Mouse (Mus musculus): Measurements from ENCODE around the gene Pdzd9. TPM values are rescaled to one million over a fixed set of nuclear protein-coding genes. Genes with fewer than 3 reads are reported as not detected.
A peak's percentile ranks its signal among the peaks of the same experiment; 100 is the strongest.

Pdzd9 gene
- total RNA-seq (2021): not detected
- long read RNA-seq, experiment 1: 0 reads
- long read RNA-seq, experiment 2: 0 reads

DNA sequence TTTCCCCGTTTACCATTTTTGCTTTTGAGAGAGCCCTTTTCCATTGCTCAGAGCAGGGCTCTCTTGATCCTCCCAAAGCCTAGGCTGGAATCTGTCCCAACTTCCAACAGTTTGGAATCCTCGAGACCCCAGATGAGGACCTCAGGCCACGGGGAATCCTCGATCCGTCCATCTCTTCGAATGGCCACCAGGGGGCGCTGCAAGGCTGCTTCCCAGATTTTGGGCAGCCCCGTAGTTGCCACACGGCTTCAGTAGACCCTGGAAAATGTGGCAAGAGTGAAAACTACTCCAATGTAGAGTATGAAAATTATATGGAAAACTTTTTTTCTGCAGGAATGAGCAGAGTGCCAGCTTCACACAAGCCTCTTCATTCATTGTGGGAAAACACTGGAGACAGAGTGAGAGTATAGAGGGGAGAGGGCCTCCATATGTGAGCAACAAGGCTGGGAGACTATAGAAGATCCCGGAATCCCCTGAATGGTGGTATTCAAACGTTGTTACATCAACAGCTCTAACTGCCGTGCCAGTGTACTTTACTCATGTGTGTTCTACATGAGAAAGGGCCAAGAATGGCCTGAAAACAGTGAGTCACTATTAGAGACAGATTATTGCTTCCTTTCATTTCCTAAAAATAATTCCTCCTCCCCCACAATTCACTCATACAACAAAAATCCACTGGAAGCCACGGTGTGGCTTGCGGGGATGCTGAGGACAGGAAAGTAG, at the start of gene Pdzd9:
Gene Pdzd9, minus strand, starts transcription at position 191 of the 723 bp plus-strand sequence.
- peak; percentile 60 to 89 for DNase-seq

DNA sequence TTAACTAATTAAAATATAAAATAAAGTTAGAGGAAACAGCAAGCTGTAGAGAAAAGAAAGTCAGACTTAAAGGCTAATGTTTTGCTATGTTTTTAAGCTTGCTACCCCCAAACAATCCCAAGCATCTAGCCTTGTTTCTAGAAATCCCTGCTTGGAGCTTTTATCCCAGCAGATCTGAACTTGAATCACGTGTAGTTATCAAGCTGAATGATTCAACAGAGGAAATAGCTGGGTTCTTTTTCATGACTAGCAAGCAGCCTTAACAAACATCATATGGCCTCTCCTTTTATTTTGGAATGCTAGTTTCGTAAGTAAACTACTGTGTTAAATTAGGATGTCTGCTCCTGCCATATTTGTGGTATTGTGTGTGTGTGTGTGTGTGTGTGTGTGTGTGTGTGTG, 47.1 kb upstream of the Pdzd9 start:
- DNase-seq: no peak

DNA sequence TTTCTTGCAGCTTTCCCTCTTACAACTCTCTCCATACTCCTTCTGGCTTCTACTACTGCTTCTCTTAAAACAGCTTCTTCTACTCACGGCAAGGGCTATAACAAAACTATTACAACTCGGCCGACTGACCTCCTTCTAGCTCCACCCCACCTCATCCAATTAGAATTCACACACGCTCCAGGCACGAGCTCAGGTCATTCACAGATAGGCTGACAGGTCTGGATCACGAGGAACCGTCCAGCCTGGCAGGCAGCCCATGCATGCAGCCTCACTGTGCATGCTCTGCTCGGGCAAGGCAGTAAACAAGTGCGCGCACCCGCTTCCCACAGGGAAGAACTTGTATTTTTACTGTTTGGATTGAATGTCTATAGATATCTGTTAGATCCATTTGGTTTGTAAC, 43.8 kb upstream of the Pdzd9 start:
- peak; percentile 66 to 68 for DNase-seq

DNA sequence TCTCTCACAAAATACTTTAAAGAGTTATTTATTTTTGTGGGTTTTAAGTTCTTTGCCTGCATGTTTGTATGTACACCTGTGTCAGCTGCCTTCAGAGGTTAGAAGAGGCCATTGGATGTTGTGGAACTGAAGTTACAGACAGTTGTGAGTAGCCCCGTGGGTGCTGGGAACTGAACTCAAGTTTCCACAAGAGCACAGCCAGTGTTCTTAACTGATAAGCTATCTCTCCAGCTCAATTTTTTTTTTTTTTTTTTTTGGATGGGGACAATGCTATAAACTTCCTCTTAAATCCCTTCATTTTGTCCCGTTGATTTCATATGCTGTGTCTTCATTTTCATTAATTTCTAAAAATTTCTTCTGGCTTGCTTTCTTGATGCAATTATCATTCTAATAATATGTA, 43.1 kb upstream of the Pdzd9 start:
- DNase-seq: no peak

DNA sequence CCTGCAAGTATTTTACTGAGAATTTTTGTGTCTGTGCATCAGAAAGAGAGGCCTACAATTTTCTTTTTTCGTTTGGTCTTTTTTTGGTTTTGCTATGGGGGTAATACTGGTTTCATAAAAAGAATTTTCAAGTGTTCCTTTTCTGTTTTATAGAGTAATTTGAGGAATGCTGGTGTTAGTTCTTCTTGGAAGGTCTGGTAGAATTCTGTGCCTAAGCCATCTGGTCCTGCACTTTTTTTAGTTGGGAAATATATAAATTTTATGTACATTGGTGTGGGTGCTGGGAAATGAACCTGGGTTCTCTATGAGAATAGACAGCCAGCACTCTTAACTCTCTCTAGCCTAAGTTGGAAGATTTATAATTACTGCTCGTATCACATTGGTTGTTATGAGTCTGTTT, 41.9 kb upstream of the Pdzd9 start:
- no peak for DNase-seq

DNA sequence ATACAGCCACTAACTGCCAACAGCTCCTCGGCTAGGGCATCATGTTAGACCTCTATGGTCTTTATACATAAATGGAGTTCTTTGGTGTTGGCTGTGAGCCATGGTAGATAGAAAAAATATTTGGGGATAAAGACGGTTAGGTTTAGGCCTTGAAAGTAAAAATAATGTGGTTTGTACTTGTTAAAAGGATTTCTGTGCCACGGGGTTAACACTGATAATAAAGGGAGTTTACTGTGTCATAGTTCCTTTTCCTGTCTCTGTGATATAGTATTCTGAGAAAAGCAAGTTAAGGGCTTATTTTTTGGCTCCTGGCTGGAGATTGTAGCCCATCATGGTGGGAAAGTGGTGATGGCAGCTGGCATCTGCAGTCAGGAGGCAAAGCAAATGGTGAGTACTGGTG, 33.7 kb upstream of the Pdzd9 start:
- no peak for DNase-seq

DNA sequence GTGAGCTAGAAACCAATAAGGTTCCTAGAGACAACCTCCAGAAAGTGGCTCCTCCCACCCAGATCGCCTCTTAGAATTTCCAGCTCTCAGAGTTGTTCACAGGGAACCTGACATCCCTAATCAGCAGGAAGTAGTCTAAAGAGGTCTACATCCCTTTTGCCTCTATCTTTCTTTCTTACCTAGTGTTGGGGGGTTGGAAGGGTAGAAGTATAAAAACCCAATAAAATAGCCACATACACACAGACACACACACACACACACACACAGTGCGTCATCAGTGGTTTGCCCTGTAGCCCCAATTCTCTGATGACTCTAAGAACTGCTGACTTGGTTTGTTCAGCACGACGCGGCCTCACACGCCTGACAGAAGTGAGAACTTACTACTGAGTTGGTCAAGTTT, 29.4 kb upstream of the Pdzd9 start:
- DNase-seq: no peak

DNA sequence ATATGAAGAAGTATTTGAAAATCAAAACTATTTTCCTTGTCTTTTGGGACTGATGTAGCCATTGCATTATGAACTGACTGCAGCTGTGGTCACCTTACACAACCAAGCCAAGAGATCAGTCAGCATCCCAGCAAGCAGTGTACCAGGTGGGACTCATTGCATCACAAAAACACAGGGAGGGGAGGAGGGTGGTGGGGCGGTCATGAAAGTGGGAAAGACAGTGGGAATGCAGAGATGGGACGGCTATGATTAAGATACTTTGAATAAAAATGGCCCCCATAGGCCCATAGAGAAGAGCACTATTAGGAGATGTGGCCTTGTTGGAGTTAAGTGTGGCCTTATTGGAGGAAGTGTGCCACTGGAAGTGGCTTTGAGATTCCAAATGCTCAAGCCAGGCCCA, 26.2 kb upstream of the Pdzd9 start:
- no peak for DNase-seq

DNA sequence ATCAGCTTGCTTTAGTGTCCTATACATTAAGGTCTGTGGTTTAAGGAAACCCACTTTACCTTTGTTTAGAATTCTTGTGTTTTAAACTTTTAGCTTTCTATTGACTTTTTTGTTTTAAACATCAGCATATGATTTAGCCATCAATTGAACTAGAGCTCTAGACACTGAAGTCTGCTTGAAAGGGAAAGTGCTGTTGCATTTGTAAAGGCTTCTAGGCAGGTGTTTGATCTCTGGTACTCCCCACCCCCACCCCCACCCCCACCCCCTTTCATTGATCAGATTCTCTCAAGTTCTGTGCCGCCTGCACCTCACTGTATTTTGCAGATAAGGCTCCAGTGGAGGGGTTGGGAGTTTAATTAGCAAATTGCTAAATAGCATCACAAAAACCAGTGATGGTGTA, 25.5 kb upstream of the Pdzd9 start:
- no peak for DNase-seq

DNA sequence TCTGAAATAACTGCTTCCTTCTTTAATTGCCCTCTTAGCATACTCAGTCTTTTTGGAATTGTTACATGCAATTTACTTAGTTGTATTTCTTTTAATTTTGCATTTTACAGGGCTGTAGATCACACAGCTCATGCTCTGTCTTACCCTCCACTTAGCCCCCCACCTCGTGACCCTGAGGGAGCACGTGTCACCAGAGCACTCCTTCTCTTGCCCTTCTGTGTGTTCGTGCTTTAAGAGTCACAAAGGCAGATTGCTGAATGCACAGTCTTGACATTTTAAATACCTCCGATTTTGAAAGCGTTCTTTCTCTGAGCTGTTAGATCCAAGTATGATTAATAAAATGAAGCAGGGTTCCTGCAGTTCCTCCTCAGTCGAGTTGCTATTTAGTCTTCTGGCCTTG, 25.1 kb upstream of the Pdzd9 start:
- no peak for DNase-seq

DNA sequence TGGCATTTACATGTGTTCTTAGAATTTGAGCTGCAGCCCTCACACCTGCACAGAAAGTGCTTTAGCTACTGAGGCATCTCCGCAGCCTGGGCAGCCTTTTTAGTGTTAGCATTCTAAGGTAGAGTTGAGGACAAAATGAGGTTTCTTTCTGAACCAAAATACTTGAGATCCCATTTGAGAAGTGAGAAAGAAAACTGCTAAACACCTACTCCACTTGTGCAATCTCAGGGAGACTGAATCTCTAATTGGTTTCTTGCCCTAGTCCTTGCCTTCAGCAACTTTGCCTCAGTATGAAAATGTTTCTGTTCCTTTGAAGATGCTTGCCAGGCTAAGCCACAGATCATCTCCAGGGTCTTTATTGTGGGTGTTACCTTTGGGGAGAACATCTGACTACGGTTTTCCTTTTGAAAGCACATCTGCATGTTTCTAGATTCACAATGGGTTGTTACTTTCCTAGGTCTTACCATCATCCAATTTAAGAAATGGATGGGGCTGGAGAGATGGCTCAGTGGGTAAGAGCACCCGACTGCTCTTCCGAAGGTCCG, 23.8 kb upstream of the Pdzd9 start:
- DNase-seq: no peak

DNA sequence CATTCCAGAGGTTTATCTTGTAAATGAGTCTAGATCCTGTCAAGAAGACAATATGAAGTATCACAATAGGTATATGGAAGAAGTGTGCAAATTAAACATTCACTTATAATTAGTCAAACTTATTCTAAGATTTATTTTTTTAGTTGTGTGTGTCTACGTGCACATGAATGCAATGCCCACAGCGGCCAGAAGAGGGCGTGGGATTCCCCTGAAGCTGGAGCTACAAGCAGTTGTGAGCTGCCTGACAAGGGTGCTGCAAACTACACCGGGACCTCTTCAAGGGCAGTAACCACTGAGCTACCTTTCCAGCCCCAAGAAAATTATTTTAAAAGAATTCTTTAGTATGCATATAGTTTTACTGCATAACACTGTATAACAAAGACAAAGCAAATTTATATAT, 20.5 kb upstream of the Pdzd9 start:
- no peak for DNase-seq

DNA sequence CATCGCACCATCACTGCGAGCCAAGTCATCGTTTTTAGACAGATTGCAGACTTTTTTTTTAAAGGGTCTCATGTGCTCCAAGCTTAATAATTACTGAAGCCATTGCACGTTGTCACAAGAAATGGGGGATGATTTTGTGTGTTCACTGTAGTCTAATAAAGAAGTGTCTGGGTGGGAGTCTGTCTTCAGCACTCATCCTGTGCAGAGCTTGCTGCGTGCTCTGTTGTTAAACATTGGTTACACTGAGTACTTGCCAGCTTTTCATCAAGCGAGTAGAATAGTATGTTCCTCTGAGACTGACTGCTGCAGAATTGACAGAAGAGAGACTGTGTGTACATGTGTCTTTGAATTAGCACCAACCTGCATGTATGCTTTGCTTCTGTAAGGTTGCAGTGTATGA, 15.1 kb upstream of the Pdzd9 start:
- no peak for DNase-seq

DNA sequence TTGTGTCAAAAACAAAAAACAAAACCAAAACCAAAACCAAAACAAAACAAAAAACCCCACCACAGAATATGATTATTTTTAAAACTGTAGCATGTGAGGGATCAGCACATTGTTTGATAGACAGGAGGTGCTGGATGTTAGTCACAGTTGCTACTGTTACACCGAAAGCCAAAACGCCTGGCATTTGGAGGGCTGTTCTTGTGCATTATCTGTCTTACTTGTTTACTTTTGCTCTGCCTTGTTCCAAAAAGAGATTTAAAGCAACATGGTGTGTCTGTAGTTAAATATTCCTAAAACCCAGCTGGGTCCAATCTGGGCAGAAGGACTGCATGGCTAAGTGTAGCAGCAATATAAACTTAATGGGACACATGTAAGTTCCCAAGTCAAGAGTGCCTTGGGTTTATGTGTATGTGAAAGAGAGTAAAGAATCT, 14.6 kb upstream of the Pdzd9 start:
- DNase-seq: no peak

DNA sequence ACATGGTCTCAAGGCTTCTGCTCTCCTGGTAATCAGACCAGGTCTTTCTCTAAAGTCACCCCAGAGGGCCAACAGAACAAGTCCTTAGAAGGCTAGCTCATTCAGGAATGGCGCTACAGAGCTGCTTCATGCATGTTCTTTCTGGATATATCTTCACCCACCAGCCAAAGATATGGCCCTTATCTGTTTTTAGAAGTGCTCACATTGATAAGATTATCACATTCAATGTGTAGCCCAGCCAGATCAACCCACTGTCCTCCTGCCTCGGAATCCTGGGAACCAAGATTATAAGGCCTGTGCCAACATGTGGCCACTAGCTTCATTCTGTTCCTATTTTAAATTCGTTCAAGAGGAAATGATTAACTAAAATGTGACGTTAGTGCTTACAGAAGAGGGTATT, 11.9 kb upstream of the Pdzd9 start:
- no peak for DNase-seq

DNA sequence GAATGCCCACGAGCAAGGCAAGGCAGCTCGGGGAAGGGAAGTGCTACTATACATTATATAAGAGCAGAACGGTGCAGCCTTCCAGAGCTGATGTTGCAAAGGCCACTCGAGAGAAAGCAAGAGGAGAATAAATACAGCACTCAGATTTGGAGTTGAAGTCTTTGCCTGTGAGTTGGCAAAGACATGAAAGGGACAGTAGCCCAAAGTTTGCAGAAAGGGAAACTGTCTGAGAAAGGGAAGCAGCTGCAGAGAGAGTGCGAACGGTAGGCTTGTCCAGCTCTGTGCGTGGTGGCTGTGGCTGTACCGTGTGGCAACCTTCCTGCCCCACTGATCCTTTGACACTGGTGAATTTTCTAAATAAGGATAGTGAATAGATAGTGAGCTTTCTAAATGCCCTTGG, 8.9 kb upstream of the Pdzd9 start:
- DNase-seq: peak in 1 of 2 experiments; percentile 30

DNA sequence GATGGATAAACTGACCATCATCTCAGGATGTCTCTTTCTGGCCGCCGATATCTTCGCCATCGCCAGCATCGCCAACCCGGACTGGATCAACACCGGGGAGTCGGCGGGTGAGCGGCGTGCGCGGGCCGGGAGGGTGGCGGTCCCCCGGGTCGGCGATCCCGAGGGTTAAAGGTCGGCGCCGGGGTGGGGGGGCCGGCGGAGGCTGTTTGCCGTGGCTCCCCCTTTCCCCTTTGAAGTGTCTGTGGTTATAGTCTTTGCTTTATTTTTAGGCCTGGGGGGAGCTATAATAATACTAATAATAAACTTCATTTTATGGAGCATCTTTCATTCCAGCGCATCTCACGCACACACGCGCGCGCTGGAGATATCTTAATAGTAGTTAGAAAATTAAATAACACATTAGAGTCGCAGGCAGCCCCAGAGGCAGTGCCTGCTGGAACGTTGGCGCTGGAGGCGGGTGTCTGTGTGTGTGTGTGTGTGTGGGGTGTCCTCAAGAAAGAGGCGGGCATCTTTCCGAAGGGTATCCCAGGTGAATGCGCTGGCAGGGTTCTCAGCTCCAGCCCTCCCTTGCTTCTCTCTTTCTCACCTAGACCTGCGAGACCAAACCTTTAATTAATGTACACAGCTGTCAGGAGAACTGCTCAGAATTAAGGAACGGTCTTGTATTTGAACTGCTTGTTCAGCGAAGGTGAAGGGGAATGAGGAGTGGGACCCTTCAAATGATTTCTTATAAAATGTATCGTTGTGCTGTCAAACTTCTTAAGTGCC, 7.8 kb upstream of the Pdzd9 start:
- peak; percentile 39 to 57 for DNase-seq

DNA sequence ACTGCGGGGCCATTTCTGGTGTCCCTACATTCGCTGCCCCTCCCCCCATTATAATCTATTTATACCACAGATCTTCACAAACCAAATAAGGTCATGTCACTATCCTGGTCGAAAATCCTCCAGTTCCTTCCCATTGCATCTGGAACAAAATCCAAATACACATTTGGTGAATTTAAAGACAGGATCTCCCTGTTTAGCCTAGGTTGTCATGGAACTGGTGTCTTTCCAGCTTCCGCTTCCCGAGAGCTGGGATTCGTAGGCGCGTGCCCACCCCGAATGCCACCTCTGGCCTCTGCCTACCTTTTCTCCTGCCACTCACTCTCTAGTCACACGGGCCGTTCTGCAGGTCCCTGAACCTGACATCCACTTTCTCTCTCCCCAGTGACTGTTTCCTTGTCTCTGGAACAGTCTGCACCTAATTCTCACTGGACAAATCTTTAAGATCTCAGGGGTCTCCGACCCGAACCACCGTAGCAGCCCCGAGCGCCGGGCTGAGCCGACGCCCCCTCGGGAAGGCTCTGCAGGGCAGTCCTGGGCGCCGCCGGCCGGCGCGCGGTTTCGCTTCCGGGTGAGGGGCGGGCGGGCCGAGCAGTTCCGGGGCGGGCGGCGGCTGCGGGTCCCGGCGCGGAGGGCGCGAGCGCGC, 7.0 kb upstream of the Pdzd9 start, which contains the start of gene Mosmo:
Gene Mosmo, plus strand, starts transcription at position 618 of the 643 bp plus-strand sequence.
- DNase-seq: peak; percentile 70 to 82

DNA sequence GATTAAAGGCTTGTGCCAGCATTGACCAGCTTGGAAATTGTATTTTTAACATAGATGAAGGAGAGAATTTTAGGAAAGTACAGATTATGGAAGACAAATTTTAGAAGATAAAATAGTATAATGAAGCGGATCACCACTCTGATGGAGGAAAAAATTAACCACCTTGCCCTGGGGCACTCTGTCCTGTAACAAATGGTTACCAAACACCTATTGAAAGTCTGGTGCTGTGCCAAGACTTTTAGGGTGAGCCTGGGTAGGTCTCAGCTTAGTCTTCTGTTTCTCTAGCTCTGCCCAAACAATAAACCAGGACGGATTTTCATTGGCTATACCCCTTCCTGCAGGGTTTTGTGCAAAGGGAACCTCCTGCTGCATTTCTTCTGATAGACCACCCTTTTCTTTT, 1.1 kb upstream of the Pdzd9 start:
- no peak for DNase-seq

DNA sequence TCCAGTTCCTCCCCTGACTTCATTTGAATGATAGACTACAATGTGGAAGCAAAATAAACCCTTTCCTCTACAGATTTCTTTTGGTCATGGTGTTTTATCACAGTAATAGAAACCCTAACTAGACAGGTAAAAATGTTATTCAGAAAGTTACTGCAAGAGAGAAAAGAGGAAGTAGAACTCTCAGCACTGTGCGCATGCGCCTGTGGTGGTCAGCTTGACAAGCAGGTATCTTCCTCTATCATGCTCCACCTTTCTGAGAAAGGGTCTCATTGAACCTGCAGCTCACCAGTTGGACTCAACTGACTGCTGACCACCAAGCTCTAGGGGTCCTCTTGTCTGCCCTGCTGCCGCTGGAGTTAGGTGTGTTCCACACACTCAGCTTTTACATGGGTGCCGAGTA, 8.1 kb downstream of the Pdzd9 start:
- DNase-seq: no peak

DNA sequence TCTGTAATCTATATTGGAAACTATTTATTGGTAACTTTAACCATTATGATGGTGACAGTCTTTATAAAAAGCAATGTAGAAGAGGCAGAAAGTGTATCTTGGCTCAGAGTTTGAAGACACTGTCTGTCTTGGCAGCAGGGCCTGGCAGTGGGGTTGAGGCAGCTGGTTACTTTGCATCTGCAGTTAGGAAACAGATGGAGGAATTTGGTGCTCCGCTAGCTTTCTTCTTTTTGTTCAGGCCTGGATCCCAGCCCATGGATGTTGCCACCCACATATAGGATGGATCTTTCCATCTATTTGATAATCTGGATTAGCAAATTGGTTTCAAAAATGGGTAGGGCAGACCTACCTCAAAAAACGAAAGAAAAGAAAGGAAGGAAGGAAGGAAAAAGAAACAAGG, 22.3 kb downstream of the Pdzd9 start:
- DNase-seq: no peak

DNA sequence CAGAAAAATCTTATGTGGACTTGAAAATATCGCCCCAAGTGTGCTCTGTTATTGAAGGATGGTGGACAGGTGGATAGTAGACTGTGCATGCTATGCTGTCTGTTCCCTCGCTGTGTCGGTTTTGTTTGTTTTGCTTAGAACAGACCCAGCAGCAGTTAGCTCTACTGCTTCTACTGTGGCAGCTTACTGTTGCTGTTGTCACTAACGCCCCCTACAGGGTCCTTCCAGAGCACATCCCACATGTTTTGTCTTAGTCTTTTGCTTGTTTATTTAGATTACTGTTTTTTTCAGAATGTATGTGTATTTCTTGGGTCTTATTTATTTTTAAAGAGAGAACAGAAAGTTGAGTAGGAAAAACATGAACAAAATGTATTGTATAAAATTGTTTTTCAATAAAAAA, 26.9 kb downstream of the Pdzd9 start:
- DNase-seq: no peak

DNA sequence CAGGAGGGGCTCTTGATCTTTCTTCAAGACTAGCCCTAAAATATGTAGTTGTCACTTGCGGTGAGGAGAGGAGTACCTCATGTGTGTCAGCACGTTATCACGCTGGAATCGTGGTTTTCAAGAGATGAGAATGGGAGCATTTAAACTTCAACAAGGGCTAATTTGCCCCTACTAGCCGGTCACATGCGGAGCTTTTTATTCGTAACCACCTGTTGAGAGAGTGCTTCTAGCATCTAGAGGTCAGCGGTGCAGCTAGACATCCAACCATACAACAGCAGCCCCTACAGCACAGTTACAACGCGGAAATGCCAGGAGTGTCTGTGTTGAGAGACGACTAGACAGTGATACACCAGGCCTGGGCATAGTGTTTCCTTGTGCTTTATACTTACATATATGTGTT, 34.3 kb downstream of the Pdzd9 start:
- peak in 1 of 2 experiments; percentile 21 for DNase-seq

Measured in heart, adult 18-20 months (tissue).